Mouse (Mus musculus): Measurements from ENCODE around the gene Fstl1.
A peak's percentile ranks its signal among the peaks of the same experiment; 100 is the strongest.

DNA sequence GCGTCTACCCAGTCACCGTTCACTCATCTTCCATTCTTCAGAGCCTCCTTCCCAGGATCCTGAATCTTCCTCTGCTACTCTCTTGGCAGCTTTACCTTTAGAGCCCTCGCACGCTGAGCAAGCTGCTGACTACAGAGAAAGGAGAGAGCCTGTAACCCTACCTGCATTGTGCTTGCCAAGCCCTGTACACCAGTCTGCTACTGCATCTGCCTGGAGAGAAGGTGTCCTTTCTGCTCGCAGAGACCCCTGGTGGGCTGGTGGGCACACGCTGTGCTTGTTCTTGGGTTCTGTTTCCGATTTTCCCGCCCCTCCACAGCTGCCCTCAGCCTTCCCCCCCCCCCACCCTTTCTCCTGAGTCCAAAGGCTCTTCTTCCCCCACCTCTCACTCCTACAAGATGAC is 30.6 kb downstream of the Fstl1 start:
- TF ChIP-seq ZMIZ1 (IDR thresholded peaks at IDR 0.05; ENCODE audit: low read depth, low read length) (no peak), CTCF (conservative IDR thresholded peaks at IDR 0.05 in 1 of 2, IDR thresholded peaks at IDR 0.05 in 1 of 2; ENCODE audit: low read depth in 2 of 2, low read length in 2 of 2) (0 out of 4 replicates have a peak, but pooled peaks of 1 of the 2 experiments have one; percentile 7)
